Mouse (Mus musculus) stomach, embryonic 16.5 days (tissue): ENCODE measurements around the gene Dusp5. TPM values are rescaled to one million over a fixed set of nuclear protein-coding genes. Genes with fewer than 3 reads are reported as not detected.
A peak's percentile ranks its signal among the peaks of the same experiment; 100 is the strongest.

Source experiments
- ATAC-seq: fragments of 200-750 bp; cut with Nextera tagmentation; 2 replicates; pipeline ENCODE4 v1.8.0; 2017; ENCODE audit warnings: moderate number of reproducible peaks, moderate TSS enrichment; ENCODE audit not compliant: insufficient read depth, low FRiP score
- H3K27ac ChIP-seq: fragments of 300-500 bp; sonication (generic); 2 replicates; pipeline ENCODE4 v1.5.1; 2014; ENCODE audit warnings: low read length
- H3K27me3 ChIP-seq: fragments of 300-500 bp; sonication (generic); 2 replicates; pipeline ENCODE4 v1.6.1; 2014; ENCODE audit warnings: low read length, control low read depth, mixed read lengths; ENCODE audit not compliant: control insufficient read depth, insufficient read depth
- H3K36me3 ChIP-seq: fragments of 300-500 bp; sonication (generic); 2 replicates; pipeline ENCODE4 v1.6.1; 2014; ENCODE audit warnings: low read length; ENCODE audit not compliant: control insufficient read depth, insufficient read depth
- H3K4me1 ChIP-seq: fragments of 300-500 bp; sonication (generic); 2 replicates; pipeline ENCODE4 v1.6.1; 2014; ENCODE audit warnings: low read length, control low read depth, mixed read lengths; ENCODE audit not compliant: control insufficient read depth, insufficient read depth
- H3K4me2 ChIP-seq: fragments of 300-500 bp; sonication (generic); 2 replicates; pipeline ENCODE4 v1.6.1; 2014; ENCODE audit warnings: low read depth, low read length, mixed read lengths
- H3K4me3 ChIP-seq: fragments of 300-500 bp; sonication (generic); replicated peaks from 2 replicates; pipeline ENCODE4 v1.5.1; 2014; ENCODE audit warnings: mild to moderate bottlenecking, low read length
- H3K9ac ChIP-seq: fragments of 300-500 bp; sonication (generic); 2 replicates; pipeline ENCODE4 v1.6.1; 2014; ENCODE audit warnings: low read length
- H3K9me3 ChIP-seq: fragments of 300-500 bp; sonication (generic); replicated peaks from 2 replicates; pipeline ENCODE4 v1.6.1; 2016; ENCODE audit warnings: low read length, control low read depth; ENCODE audit not compliant: control insufficient read depth
- WGBS: fragments of 180-500 bp; shearing (Covaris S2); extraction: QIAGEN DNeasy Blood & Tissue Kit; methylation state at CpG from one replicate; pipeline ENCODE4 v1.1.7; 2014; 5-methylcytosine and 5-hydroxymethylcytosine counted together
- polyA plus RNA-seq: library from polyadenylated mRNA; unstranded; fragments of >200 nt; fragmentation: Nextera tagmentation; extraction: Ambion mirVana; gene quantifications from 2 replicates; pipeline ENCODE4 v1.2.1, GENCODE M21; 2015

The Dusp5 gene
- polyA plus RNA-seq, 1 experiment from 2014 or later: 5.9 TPM

DNA sequence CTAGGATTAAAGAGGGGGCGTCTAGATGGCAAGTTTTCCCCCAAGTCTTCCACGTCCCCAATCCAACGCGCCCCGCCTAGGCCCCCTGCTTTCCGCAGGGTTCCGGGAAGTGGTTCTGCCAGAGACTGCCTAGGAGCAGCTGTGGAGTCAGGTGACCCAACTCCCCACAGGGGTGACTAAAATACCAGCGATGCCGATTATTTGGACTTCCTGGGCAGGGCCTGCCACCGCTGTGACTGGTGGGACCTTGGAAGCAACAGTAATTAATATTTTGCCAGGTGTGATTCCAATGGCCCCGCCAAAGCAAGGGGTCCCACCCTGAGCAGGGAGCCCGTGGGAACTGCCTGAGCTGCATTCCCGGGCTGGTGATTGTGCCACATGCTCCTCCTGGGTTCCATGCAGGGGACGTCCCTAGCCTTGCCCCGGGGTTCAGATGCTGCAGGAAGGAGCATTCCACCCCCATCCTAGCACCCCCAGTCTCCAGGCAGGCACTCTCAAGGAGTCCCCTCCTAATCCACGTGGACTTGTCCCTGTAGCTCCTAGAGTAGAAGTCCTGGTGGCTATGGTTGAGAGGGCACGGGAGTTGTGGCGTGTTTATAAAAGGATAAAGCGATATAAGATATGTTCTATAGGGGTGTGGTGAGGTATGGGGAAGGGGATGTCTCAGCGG, 28.5 kb downstream of the Dusp5 start:
- Histone ChIP-seq H3K36me3 (no peaks in the 10 kb centered on the region), H3K4me1 (peaks cover 6% of the 10 kb centered on the region; the same call in 1 of the 2 replicates), H3K9ac (peak overlapping the region; percentile 37; the same call in 1 of the 2 replicates), H3K4me3 (0 out of 2 replicates have a peak overlapping the region, but pooled peaks have one; percentile 7), H3K9me3 (no peaks in the 10 kb centered on the region), H3K27me3 (no peaks in the 10 kb centered on the region), H3K4me2 (peak overlapping the region; percentile 44), H3K27ac (no peak overlapping the region)
- WGBS: 26% methylated on average over 20 of the region's 20 CpGs
- ATAC-seq: peak; percentile 61; the same call in 1 of the 2 replicates

GRCm38 (mm10) chr19:53560436-53560835, 31.5 kb downstream of the Dusp5 start:
- Histone ChIP-seq H3K4me3 (no peak overlapping the region), H3K27me3 (no peaks in the 10 kb centered on the region), H3K9me3 (no peaks in the 10 kb centered on the region), H3K27ac (no peak overlapping the region), H3K4me1 (no peaks in the 10 kb centered on the region), H3K9ac (no peak overlapping the region), H3K36me3 (no peaks in the 10 kb centered on the region), H3K4me2 (no peak overlapping the region)
- ATAC-seq: no peak
- WGBS: 86% methylated on average over 3 of the region's 3 CpGs

DNA sequence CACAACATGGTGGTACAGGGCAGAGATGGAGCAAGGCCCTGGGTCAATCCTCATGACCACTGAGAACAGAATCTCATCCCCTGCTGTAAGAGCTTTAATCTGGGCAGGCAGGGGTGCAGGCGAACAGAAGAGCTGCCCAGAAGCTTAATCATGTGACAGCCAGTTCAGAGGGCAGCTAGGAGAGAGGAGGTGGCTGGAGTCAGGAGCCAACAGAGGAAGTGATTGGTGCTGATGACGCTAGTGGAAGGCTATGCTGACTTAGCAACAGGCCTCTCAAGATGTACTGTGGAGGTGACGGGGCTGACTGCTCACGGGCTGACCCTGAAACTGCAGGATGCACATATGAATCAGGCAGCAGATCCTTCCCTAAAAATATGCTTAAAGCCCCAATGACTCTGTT, 35.3 kb downstream of the Dusp5 start:
- Histone ChIP-seq H3K9ac (peak overlapping the region; percentile 31; the same call in 1 of the 2 replicates), H3K4me1 (no peaks in the 10 kb centered on the region), H3K4me3 (no peak overlapping the region), H3K4me2 (no peak overlapping the region), H3K36me3 (no peaks in the 10 kb centered on the region), H3K27me3 (no peaks in the 10 kb centered on the region), H3K9me3 (no peaks in the 10 kb centered on the region), H3K27ac (no peak overlapping the region)
- no peak for ATAC-seq
- 39% methylated on average over 4 of the region's 4 CpGs for WGBS

DNA sequence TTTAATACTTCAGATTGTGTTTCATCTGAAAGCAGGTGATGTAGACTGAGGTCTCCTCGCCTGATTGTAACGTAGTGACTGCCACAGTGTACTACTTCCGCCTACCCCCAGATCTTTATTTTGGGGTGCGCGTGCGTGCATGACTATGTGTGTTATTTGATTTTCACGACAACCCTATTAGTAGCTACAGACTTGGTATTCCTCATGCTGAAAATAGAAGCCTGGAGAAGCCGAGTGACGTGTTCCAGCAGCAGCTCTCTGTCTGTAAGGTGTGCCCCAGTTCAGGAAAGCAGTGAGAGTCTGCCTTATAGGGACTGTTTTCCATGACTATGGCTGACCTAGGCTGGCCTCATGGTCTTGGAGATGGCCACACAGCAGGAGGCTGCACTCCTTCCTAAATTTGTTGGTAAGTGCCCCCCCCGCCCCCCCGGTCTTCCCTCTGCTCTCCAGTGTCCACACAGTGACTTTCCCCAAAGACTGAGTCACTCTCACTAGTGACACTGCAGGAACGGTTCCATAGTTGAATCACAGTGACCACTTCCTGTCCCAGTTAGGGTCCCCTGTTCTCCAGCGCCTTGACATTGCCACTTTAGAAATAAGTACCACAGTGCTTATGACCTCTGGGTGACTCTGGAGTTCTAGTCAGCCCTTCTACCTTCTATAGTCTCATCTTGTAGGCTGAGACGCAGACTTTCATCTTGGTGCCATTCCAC, 36.8 kb downstream of the Dusp5 start:
- 88% methylated on average over 14 of the region's 14 CpGs for WGBS
- ATAC-seq: no peak
- Histone ChIP-seq H3K36me3 (no peaks in the 10 kb centered on the region), H3K27me3 (no peaks in the 10 kb centered on the region), H3K9ac (no peak overlapping the region), H3K27ac (no peak overlapping the region), H3K4me2 (no peak overlapping the region), H3K9me3 (no peaks in the 10 kb centered on the region), H3K4me1 (no peaks in the 10 kb centered on the region), H3K4me3 (no peak overlapping the region)

GRCm38 (mm10) chr19:53567864-53568263, 39.0 kb downstream of the Dusp5 start:
- Histone ChIP-seq H3K36me3 (no peaks in the 10 kb centered on the region), H3K4me3 (no peak overlapping the region), H3K4me2 (no peak overlapping the region), H3K27me3 (no peaks in the 10 kb centered on the region), H3K27ac (no peak overlapping the region), H3K4me1 (no peaks in the 10 kb centered on the region), H3K9me3 (no peaks in the 10 kb centered on the region), H3K9ac (no peak overlapping the region)
- 55% methylated on average over 11 of the region's 11 CpGs for WGBS
- ATAC-seq: no peak

- no peaks in the 10 kb centered on the region for H3K27me3 ChIP-seq
- H3K36me3 ChIP-seq: no peaks in the 10 kb centered on the region
- H3K27ac ChIP-seq: no peak overlapping the region
- 0 out of 2 replicates have a peak, but pooled peaks cover 3% of the 10 kb centered on the region for H3K4me1 ChIP-seq
- no peak overlapping the region for H3K9ac ChIP-seq
- no peak overlapping the region for H3K4me2 ChIP-seq
- 74% methylated on average over 3 of the region's 3 CpGs for WGBS
- H3K4me3 ChIP-seq: no peak overlapping the region
- ATAC-seq: no peak
- no peaks in the 10 kb centered on the region for H3K9me3 ChIP-seq
Measured at GRCm38 (mm10) chr19:53568553-53568952, 39.6 kb downstream of the Dusp5 start.

DNA sequence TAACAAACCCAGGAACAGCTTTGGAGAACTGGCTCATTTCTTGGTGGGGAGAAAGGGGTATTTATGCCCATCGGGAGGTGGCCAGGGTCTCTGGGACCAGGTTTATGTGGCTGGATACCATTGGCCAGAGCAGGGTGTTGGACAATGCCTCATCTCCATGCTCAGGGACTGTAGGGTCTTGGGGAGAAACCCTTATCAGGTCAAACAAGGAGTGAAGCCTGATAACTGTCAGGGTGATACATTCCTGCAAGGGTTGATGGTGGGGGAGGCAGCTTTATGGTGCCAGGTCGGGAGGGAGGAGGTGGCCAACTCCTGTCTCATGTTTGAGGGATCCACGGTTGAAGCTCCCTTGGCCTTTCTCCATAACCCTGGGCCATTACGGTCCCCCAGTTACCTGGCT, 42.1 kb downstream of the Dusp5 start:
- Histone ChIP-seq H3K9me3 (no peaks in the 10 kb centered on the region), H3K4me3 (no peak overlapping the region), H3K4me2 (no peak overlapping the region), H3K36me3 (no peaks in the 10 kb centered on the region), H3K4me1 (0 out of 2 replicates have a peak, but pooled peaks cover 3% of the 10 kb centered on the region), H3K27me3 (no peaks in the 10 kb centered on the region), H3K9ac (no peak overlapping the region), H3K27ac (no peak overlapping the region)
- 56% methylated on average over 4 of the region's 4 CpGs for WGBS
- no peak for ATAC-seq

GRCm38 (mm10) chr19:53571501-53572428, 42.9 kb downstream of the Dusp5 start:
- Histone ChIP-seq H3K4me1 (0 out of 2 replicates have a peak, but pooled peaks cover 3% of the 10 kb centered on the region), H3K27me3 (no peaks in the 10 kb centered on the region), H3K9ac (no peak overlapping the region), H3K9me3 (no peaks in the 10 kb centered on the region), H3K36me3 (no peaks in the 10 kb centered on the region), H3K4me3 (no peak overlapping the region), H3K27ac (no peak overlapping the region), H3K4me2 (no peak overlapping the region)
- WGBS: 70% methylated on average over 18 of the region's 18 CpGs
- ATAC-seq: no peak
